Mouse (Mus musculus) heart, embryonic 14.5 days (tissue): ENCODE measurements around the gene Cdon. TPM values are rescaled to one million over a fixed set of nuclear protein-coding genes. Genes with fewer than 3 reads are reported as not detected.

Experiments
- ATAC-seq: fragments of 200-750 bp; cut with Nextera tagmentation; 2 replicates; pipeline ENCODE4 v1.8.0; 2017; ENCODE audit warnings: low read depth, moderate TSS enrichment; ENCODE audit not compliant: insufficient number of reproducible peaks, insufficient read depth, low FRiP score
- H3K27ac ChIP-seq, 2 experiments: fragments of 200-500 bp in 1 of 2; fragments of 300-500 bp in 1 of 2; sonication (generic) in 1 of 2; replicated peaks in 1 of 2; 2 replicates each; pipeline ENCODE4 v1.5.1; 2012 to 2014; ENCODE audit warnings: low read depth in 2 of 2, low read length in 2 of 2, control low read depth in 1 of 2, mild to moderate bottlenecking in 1 of 2, mixed read lengths in 1 of 2; ENCODE audit not compliant: control insufficient read depth in 1 of 2, insufficient read depth in 1 of 2
- H3K27me3 ChIP-seq: fragments of 300-500 bp; sonication (generic); 2 replicates; pipeline ENCODE4 v1.6.1; 2014; ENCODE audit warnings: mild to moderate bottlenecking, low read length, control low read depth; ENCODE audit not compliant: control insufficient read depth, insufficient read depth
- H3K36me3 ChIP-seq: fragments of 300-500 bp; sonication (generic); 2 replicates; pipeline ENCODE4 v1.6.1; 2014; ENCODE audit warnings: mild to moderate bottlenecking, control low read depth, low read length, mixed read lengths; ENCODE audit not compliant: control insufficient read depth, insufficient read depth
- H3K4me1 ChIP-seq, 2 experiments: fragments of 200-500 bp in 1 of 2; fragments of 300-500 bp in 1 of 2; sonication (generic) in 1 of 2; 2 replicates each; pipeline ENCODE4 v1.6.1; 2012 to 2014; ENCODE audit warnings: low read length in 2 of 2, control low read depth in 1 of 2, mixed read lengths in 1 of 2; ENCODE audit not compliant: control insufficient read depth in 2 of 2, insufficient read depth in 2 of 2
- H3K4me2 ChIP-seq: fragments of 300-500 bp; sonication (generic); 2 replicates; pipeline ENCODE4 v1.6.1; 2014; ENCODE audit warnings: mild to moderate bottlenecking, low read length
- H3K4me3 ChIP-seq, 2 experiments: fragments of 200-500 bp in 1 of 2; fragments of 300-500 bp in 1 of 2; sonication (generic) in 1 of 2; 2 replicates each; pipeline ENCODE4 v1.5.1; 2012 to 2014; ENCODE audit warnings: low read length in 2 of 2, mild to moderate bottlenecking in 2 of 2, control low read depth in 1 of 2, low read depth in 1 of 2, moderate library complexity in 1 of 2; ENCODE audit not compliant: control insufficient read depth in 1 of 2, insufficient read depth in 1 of 2
- H3K9ac ChIP-seq: fragments of 300-500 bp; sonication (generic); 2 replicates; pipeline ENCODE4 v1.6.1; 2014; ENCODE audit warnings: mild to moderate bottlenecking, low read length
- H3K9me3 ChIP-seq: fragments of 300-500 bp; sonication (generic); 2 replicates; pipeline ENCODE4 v1.6.1; 2016; ENCODE audit warnings: low read length, control low read depth; ENCODE audit not compliant: control insufficient read depth
- WGBS: fragments of 180-500 bp; shearing (Covaris S2); extraction: QIAGEN DNeasy Blood & Tissue Kit; methylation state at CpG from one replicate; pipeline ENCODE4 v1.1.7; 2014; 5-methylcytosine and 5-hydroxymethylcytosine counted together
- polyA plus RNA-seq: library from polyadenylated mRNA; unstranded; fragments of >200 nt; fragmentation: Nextera tagmentation; extraction: Ambion mirVana; gene quantifications from 2 replicates; pipeline ENCODE4 v1.2.1, GENCODE M21; 2014

The Cdon gene
- polyA plus RNA-seq, 1 experiment from 2014 or later = 8.1 TPM

GRCm38 (mm10) chr9:35438286-35439061 lies 17.5 kb downstream of the Cdon start:
- Histone ChIP-seq H3K4me3 (no peak overlapping the region), H3K4me2 (no peak overlapping the region), H3K9ac (no peak overlapping the region), H3K27me3 (no peaks in the 10 kb centered on the region), H3K9me3 (no peaks in the 10 kb centered on the region), H3K27ac (no peak overlapping the region), H3K36me3 (no peaks in the 10 kb centered on the region), H3K4me1 (peaks cover 0 to 12% of the 10 kb centered on the region in 2 experiments; a peak in 3 of 4 replicates)
- ATAC-seq = no peak
- WGBS = 90% methylated on average over 8 of the region's 8 CpGs

DNA sequence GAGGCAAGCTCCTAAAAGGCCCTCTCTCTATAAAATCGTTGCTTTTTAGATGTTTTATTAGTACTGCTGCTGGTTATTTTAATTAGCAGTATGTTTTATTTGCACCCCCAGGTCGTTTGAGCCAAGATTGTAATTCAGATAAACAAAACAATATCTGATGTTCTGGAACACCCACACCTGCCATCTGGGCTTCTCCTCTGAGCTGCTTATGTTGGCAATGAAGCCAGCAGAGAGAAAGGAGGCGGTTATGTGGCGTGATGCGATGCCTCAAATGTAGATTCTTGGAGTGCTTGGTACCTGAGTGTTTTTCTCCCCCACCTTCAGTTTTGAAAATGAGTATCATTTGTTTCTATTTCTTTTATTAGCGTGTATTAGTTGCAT lies 18.1 kb downstream of the Cdon start:
- H3K27me3 ChIP-seq = no peaks in the 10 kb centered on the region
- ATAC-seq = no peak
- H3K36me3 ChIP-seq = no peaks in the 10 kb centered on the region
- 81% methylated on average over 6 of the region's 6 CpGs for WGBS
- no peak overlapping the region for H3K4me3 ChIP-seq
- no peaks in the 10 kb centered on the region for H3K9me3 ChIP-seq
- H3K9ac ChIP-seq = no peak overlapping the region
- H3K4me2 ChIP-seq = no peak overlapping the region
- H3K27ac ChIP-seq = no peak overlapping the region
- H3K4me1 ChIP-seq = peaks cover 0 to 12% of the 10 kb centered on the region in 2 experiments

DNA sequence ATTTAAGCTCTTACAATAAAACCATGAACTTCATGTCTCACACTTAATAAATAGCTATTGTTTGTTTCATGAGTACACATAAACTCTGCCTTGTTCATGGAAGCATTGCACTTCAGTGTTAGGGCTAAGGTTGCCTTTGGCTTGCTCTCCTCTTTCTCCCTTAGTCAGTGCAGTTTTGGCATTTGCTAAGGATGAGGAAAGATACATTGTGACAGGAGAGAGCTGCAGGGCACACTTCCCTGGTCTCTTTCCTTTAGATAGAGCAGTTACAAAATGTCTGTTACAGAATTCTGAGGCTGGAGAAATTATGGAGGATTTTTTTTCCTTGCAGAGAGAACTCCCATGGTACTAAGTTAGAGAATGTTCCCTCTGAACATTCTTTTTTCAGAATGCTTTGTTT lies 18.8 kb downstream of the Cdon start:
- H3K4me2 ChIP-seq = no peak overlapping the region
- no peak for ATAC-seq
- H3K4me3 ChIP-seq = no peak overlapping the region
- H3K9ac ChIP-seq = no peak overlapping the region
- H3K36me3 ChIP-seq = no peaks in the 10 kb centered on the region
- no peaks in the 10 kb centered on the region for H3K27me3 ChIP-seq
- peaks cover 2 to 10% of the 10 kb centered on the region in 2 experiments for H3K4me1 ChIP-seq
- no peak overlapping the region for H3K27ac ChIP-seq
- no peaks in the 10 kb centered on the region for H3K9me3 ChIP-seq

DNA sequence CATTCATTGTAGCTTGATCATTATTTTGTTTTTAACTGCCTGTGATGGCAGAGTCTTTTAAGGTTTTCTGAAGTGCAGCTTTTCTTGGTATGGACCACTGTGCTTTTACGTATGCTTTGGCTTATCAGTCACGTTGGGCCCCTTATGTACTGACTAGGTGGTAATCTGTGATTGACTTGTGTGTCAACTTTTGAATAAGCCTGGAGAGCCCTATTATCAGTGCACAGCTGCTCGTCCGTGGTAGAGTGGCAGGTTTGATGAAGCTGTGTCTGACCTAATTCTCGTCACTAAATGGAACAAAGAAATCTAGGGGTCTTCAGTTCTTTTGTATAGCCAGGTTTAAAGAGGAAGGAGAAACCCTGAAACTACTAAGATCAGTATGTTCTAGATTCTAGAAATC lies 21.5 kb downstream of the Cdon start:
- Histone ChIP-seq H3K9me3 (no peaks in the 10 kb centered on the region), H3K27me3 (no peaks in the 10 kb centered on the region)
- 19% methylated on average over 5 of the region's 5 CpGs for WGBS

GRCm38 (mm10) chr9:35443618-35444511 lies 22.9 kb downstream of the Cdon start:
- H3K4me3 ChIP-seq = no peak overlapping the region
- ATAC-seq = no peak
- no peaks in the 10 kb centered on the region for H3K27me3 ChIP-seq
- H3K9ac ChIP-seq = no peak overlapping the region
- H3K9me3 ChIP-seq = no peaks in the 10 kb centered on the region
- H3K36me3 ChIP-seq = 0 out of 2 replicates have a peak, but pooled peaks cover 4% of the 10 kb centered on the region
- H3K4me2 ChIP-seq = no peak overlapping the region
- peaks cover 0 to 2% of the 10 kb centered on the region in 2 experiments; a peak in 3 of 4 replicates for H3K4me1 ChIP-seq
- H3K27ac ChIP-seq = no peak overlapping the region
- 73% methylated on average over 13 of the region's 13 CpGs for WGBS

More for the DNA sequence above, 21.5 kb downstream of the Cdon start:
- Histone ChIP-seq H3K27ac (no peak overlapping the region), H3K9ac (no peak overlapping the region), H3K4me3 (no peak overlapping the region), H3K36me3 (0 out of 2 replicates have a peak, but pooled peaks cover 4% of the 10 kb centered on the region), H3K4me2 (no peak overlapping the region), H3K4me1 (peaks cover 0 to 2% of the 10 kb centered on the region in 2 experiments; a peak in 3 of 4 replicates)
- ATAC-seq = no peak

- Histone ChIP-seq H3K4me1 (peaks cover 0 to 2% of the 10 kb centered on the region in 2 experiments; a peak in 3 of 4 replicates), H3K9ac (no peak overlapping the region), H3K9me3 (no peaks in the 10 kb centered on the region), H3K27ac (no peak overlapping the region), H3K4me3 (no peak overlapping the region), H3K27me3 (no peaks in the 10 kb centered on the region), H3K36me3 (0 out of 2 replicates have a peak, but pooled peaks cover 4% of the 10 kb centered on the region), H3K4me2 (no peak overlapping the region)
- WGBS = 68% methylated on average over 8 of the region's 8 CpGs
- ATAC-seq = no peak
Observed at GRCm38 (mm10) chr9:35444512-35444886, 23.6 kb downstream of the Cdon start.

DNA sequence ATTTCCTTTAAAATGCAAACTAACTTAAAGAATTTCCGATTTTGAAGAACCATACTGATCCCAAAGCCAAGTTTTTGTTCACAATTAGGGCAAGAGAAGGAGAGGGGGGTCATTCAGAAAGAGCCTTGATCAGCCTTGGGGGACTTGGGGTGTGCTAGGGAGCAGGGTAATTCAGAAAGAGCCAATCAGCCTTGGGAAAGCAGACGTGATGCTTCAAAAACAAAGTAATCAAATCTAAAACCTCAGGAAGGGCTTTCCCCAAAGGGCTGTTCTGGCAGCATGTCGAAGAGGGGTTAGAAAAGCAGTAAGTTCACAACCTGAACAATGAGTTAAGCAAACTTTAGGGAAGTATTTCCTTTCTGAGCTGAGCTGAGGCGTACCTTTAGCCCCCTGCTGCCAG lies 26.0 kb downstream of the Cdon start:
- Histone ChIP-seq H3K27me3 (no peaks in the 10 kb centered on the region), H3K9me3 (no peaks in the 10 kb centered on the region), H3K36me3 (0 out of 2 replicates have a peak, but pooled peaks cover 5% of the 10 kb centered on the region), H3K4me2 (no peak overlapping the region), H3K9ac (no peak overlapping the region), H3K27ac (no peak overlapping the region), H3K4me3 (no peak overlapping the region), H3K4me1 (peaks cover 2 to 4% of the 10 kb centered on the region in 2 experiments; a peak in 3 of 4 replicates)
- WGBS = 74% methylated on average over 4 of the region's 4 CpGs
- no peak for ATAC-seq
